Mouse (Mus musculus): ENCODE measurements at regions not wholly inside any gene's neighbourhood (a gene's known extent, or its start where the extent isn't known, plus 50 kb on each side); places are given as distances from the start of the nearest gene placed in this dataset.

GRCm38 (mm10) chr7:69326311-69326710, 577.3 kb upstream of the Arrdc4 start:
- Histone ChIP-seq H3K27ac (ENCODE audit: low read depth, low read length) (no peak overlapping the region), H3K27me3 (ENCODE audit: control insufficient read depth, insufficient read depth, low read length) (no peaks in the 10 kb centered on the region), H3K4me2 (ENCODE audit: low read depth, low read length, severe bottlenecking) (no peak overlapping the region), H3K9me3 (ENCODE audit: control insufficient read depth, low read length) (no peaks in the 10 kb centered on the region), H3K36me3 (ENCODE audit: control insufficient read depth, insufficient read depth, low read length) (no peaks in the 10 kb centered on the region), H3K4me3 (ENCODE audit: low read depth, low read length) (no peak overlapping the region), H3K9ac (ENCODE audit: low read length) (no peak overlapping the region), H3K4me1 (replicated peaks; ENCODE audit: control insufficient read depth, insufficient read depth, low read length) (no peaks in the 10 kb centered on the region)
- ATAC-seq (replicated peaks; ENCODE audit: low FRiP score) = no peak
- no peak for DNase-seq (ENCODE audit: low spot score)
- WGBS = 90% methylated on average over 2 of the region's 2 CpGs

GRCm38 (mm10) chr7:69277056-69277705, 528.1 kb upstream of the Arrdc4 start:
- no peak overlapping the region for H3K9ac ChIP-seq (ENCODE audit: low read length)
- H3K27me3 ChIP-seq (ENCODE audit: control insufficient read depth, insufficient read depth, low read length) = no peaks in the 10 kb centered on the region
- no peak overlapping the region for H3K4me2 ChIP-seq (ENCODE audit: low read depth, low read length, severe bottlenecking)
- H3K27ac ChIP-seq (ENCODE audit: low read depth, low read length) = no peak overlapping the region
- H3K4me1 ChIP-seq (replicated peaks; ENCODE audit: control insufficient read depth, insufficient read depth, low read length) = no peaks in the 10 kb centered on the region
- H3K36me3 ChIP-seq (ENCODE audit: control insufficient read depth, insufficient read depth, low read length) = no peaks in the 10 kb centered on the region
- 74% methylated on average over 4 of the region's 4 CpGs for WGBS
- H3K9me3 ChIP-seq (ENCODE audit: control insufficient read depth, low read length) = no peaks in the 10 kb centered on the region
- ATAC-seq (replicated peaks; ENCODE audit: low FRiP score) (no peak), DNase-seq (ENCODE audit: low spot score) (no peak)
- H3K4me3 ChIP-seq (ENCODE audit: low read depth, low read length) = no peak overlapping the region

GRCm38 (mm10) chr7:69276376-69277055, 527.5 kb upstream of the Arrdc4 start:
- H3K9ac ChIP-seq (ENCODE audit: low read length) = no peak overlapping the region
- H3K4me1 ChIP-seq (replicated peaks; ENCODE audit: control insufficient read depth, insufficient read depth, low read length) = no peaks in the 10 kb centered on the region
- ATAC-seq (replicated peaks; ENCODE audit: low FRiP score) (no peak), DNase-seq (ENCODE audit: low spot score) (no peak)
- no peaks in the 10 kb centered on the region for H3K36me3 ChIP-seq (ENCODE audit: control insufficient read depth, insufficient read depth, low read length)
- 79% methylated on average over 5 of the region's 5 CpGs for WGBS
- H3K9me3 ChIP-seq (ENCODE audit: control insufficient read depth, low read length) = no peaks in the 10 kb centered on the region
- no peak overlapping the region for H3K4me3 ChIP-seq (ENCODE audit: low read depth, low read length)
- no peak overlapping the region for H3K4me2 ChIP-seq (ENCODE audit: low read depth, low read length, severe bottlenecking)
- no peak overlapping the region for H3K27ac ChIP-seq (ENCODE audit: low read depth, low read length)
- no peaks in the 10 kb centered on the region for H3K27me3 ChIP-seq (ENCODE audit: control insufficient read depth, insufficient read depth, low read length)

GRCm38 (mm10) chr7:69273670-69274069, 524.6 kb upstream of the Arrdc4 start:
- ATAC-seq (replicated peaks; ENCODE audit: low FRiP score) = no peak
- WGBS = 78% methylated on average over 1 of the region's 1 CpGs
- Histone ChIP-seq H3K27me3 (ENCODE audit: control insufficient read depth, insufficient read depth, low read length) (no peaks in the 10 kb centered on the region), H3K27ac (ENCODE audit: low read depth, low read length) (no peak overlapping the region), H3K4me2 (ENCODE audit: low read depth, low read length, severe bottlenecking) (no peak overlapping the region), H3K4me3 (ENCODE audit: low read depth, low read length) (no peak overlapping the region), H3K9me3 (ENCODE audit: control insufficient read depth, low read length) (no peaks in the 10 kb centered on the region), H3K4me1 (replicated peaks; ENCODE audit: control insufficient read depth, insufficient read depth, low read length) (no peaks in the 10 kb centered on the region), H3K9ac (ENCODE audit: low read length) (no peak overlapping the region), H3K36me3 (ENCODE audit: control insufficient read depth, insufficient read depth, low read length) (no peaks in the 10 kb centered on the region)
- no peak for DNase-seq (ENCODE audit: low spot score)

GRCm38 (mm10) chr7:69244519-69244918, 495.5 kb upstream of the Arrdc4 start:
- H3K9ac ChIP-seq (ENCODE audit: low read length) = no peak overlapping the region
- H3K27me3 ChIP-seq (ENCODE audit: control insufficient read depth, insufficient read depth, low read length) = no peaks in the 10 kb centered on the region
- 64% methylated on average over 2 of the region's 2 CpGs for WGBS
- H3K27ac ChIP-seq (ENCODE audit: low read depth, low read length) = no peak overlapping the region
- H3K36me3 ChIP-seq (ENCODE audit: control insufficient read depth, insufficient read depth, low read length) = no peaks in the 10 kb centered on the region
- H3K4me1 ChIP-seq (replicated peaks; ENCODE audit: control insufficient read depth, insufficient read depth, low read length) = no peaks in the 10 kb centered on the region
- H3K4me2 ChIP-seq (ENCODE audit: low read depth, low read length, severe bottlenecking) = no peak overlapping the region
- ATAC-seq (replicated peaks; ENCODE audit: low FRiP score) (no peak), DNase-seq (ENCODE audit: low spot score) (no peak)
- H3K9me3 ChIP-seq (ENCODE audit: control insufficient read depth, low read length) = no peaks in the 10 kb centered on the region
- no peak overlapping the region for H3K4me3 ChIP-seq (ENCODE audit: low read depth, low read length)

GRCm38 (mm10) chr7:69233296-69233695, 484.3 kb upstream of the Arrdc4 start:
- Histone ChIP-seq H3K9ac (ENCODE audit: low read length) (no peak overlapping the region), H3K36me3 (ENCODE audit: control insufficient read depth, insufficient read depth, low read length) (no peaks in the 10 kb centered on the region), H3K4me1 (replicated peaks; ENCODE audit: control insufficient read depth, insufficient read depth, low read length) (no peaks in the 10 kb centered on the region), H3K4me2 (ENCODE audit: low read depth, low read length, severe bottlenecking) (no peak overlapping the region), H3K27ac (ENCODE audit: low read depth, low read length) (no peak overlapping the region), H3K4me3 (ENCODE audit: low read depth, low read length) (no peak overlapping the region), H3K9me3 (ENCODE audit: control insufficient read depth, low read length) (no peaks in the 10 kb centered on the region), H3K27me3 (ENCODE audit: control insufficient read depth, insufficient read depth, low read length) (no peaks in the 10 kb centered on the region)
- no peak for ATAC-seq (replicated peaks; ENCODE audit: low FRiP score)
- DNase-seq (ENCODE audit: low spot score) = no peak
- WGBS = 86% methylated on average over 2 of the region's 2 CpGs

GRCm38 (mm10) chr7:69217871-69218270, 468.8 kb upstream of the Arrdc4 start:
- Histone ChIP-seq H3K4me1 (replicated peaks; ENCODE audit: control insufficient read depth, insufficient read depth, low read length) (no peaks in the 10 kb centered on the region), H3K4me3 (ENCODE audit: low read depth, low read length) (no peak overlapping the region), H3K9ac (ENCODE audit: low read length) (no peak overlapping the region), H3K27ac (ENCODE audit: low read depth, low read length) (no peak overlapping the region), H3K36me3 (ENCODE audit: control insufficient read depth, insufficient read depth, low read length) (no peaks in the 10 kb centered on the region), H3K27me3 (ENCODE audit: control insufficient read depth, insufficient read depth, low read length) (no peaks in the 10 kb centered on the region), H3K9me3 (ENCODE audit: control insufficient read depth, low read length) (no peaks in the 10 kb centered on the region), H3K4me2 (ENCODE audit: low read depth, low read length, severe bottlenecking) (no peak overlapping the region)
- DNase-seq (ENCODE audit: low spot score) (no peak), ATAC-seq (replicated peaks; ENCODE audit: low FRiP score) (peak; percentile 61; the same call in 1 of the 2 replicates)
- 67% methylated on average over 6 of the region's 6 CpGs for WGBS

Data from forebrain, embryonic 11.5 days (tissue).